Mouse (Mus musculus): ENCODE data around the gene Celf3.

DNA sequence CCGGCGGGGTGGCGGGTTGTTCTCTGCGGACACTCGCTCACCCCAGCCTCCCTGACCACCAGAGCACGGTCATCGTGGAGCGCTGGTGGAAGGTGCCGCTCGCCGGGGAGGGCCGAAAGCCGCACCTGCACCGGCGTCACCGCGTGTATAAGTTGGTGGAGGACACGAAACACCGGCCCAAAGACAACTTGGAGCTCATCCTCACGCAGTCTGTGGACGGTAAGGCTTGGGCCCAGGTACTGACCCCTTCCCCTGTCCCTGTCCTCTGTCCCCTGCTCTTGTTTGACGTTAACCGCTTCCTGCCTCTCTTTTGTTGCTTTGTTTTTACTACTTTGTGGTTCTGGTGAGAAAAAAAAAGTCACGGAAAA is 34.5 kb upstream of the Celf3 start, which contains the start of gene Oaz3:
- TF ChIP-seq CTCF (IDR thresholded peaks at IDR 0.05 in 2 of 3, conservative IDR thresholded peaks at IDR 0.05 in 1 of 3; ENCODE audit: control insufficient read depth in 1 of 3, insufficient read depth in 1 of 3, low read depth in 2 of 3, low read length in 3 of 3, poor library complexity in 1 of 3, severe bottlenecking in 1 of 3) (no peak), POLR2A (IDR thresholded peaks at IDR 0.05; ENCODE audit: control insufficient read depth in 1 of 2, insufficient read depth in 1 of 2, low read depth in 1 of 2, low read length in 2 of 2, poor library complexity in 1 of 2) (no peak), MAX (IDR thresholded peaks at IDR 0.05; ENCODE audit: low read length) (no peak), ZC3H11A (IDR thresholded peaks at IDR 0.05; ENCODE audit: low read depth, low read length) (no peak), ZKSCAN1 (IDR thresholded peaks at IDR 0.05; ENCODE audit: low read depth, low read length) (no peak), TAL1 (IDR thresholded peaks at IDR 0.05; ENCODE audit: low read length) (no peak), UBTF (IDR thresholded peaks at IDR 0.05; ENCODE audit: borderline replicate concordance, insufficient read depth, low read depth, low read length) (no peak), SMC3 (IDR thresholded peaks at IDR 0.05; ENCODE audit: low read depth, low read length) (no peak), MAZ (IDR thresholded peaks at IDR 0.05; ENCODE audit: low read depth, low read length) (no peak), BHLHE40 (IDR thresholded peaks at IDR 0.05; ENCODE audit: borderline replicate concordance, low read depth, low read length) (no peak), MYC (IDR thresholded peaks at IDR 0.05; ENCODE audit: low read depth, low read length) (0 out of 2 replicates have a peak, but pooled peaks have one; percentile 6)

All from MEL (cell line).